Mouse (Mus musculus) midbrain, embryonic 14.5 days (tissue): ENCODE results near the gene Sectm1a. TPM values are rescaled to one million over a fixed set of nuclear protein-coding genes. Genes with fewer than 3 reads are reported as not detected.

ENCODE experiments used
- ATAC-seq: fragments of 200-750 bp; cut with Nextera tagmentation; 2 replicates; pipeline ENCODE4 v1.8.0; 2017; ENCODE audit warnings: moderate number of reproducible peaks, moderate library complexity; ENCODE audit not compliant: low FRiP score, low TSS enrichment
- DNase-seq: peaks from one replicate; pipeline ENCODE4 v3.0.0-alpha.2; 2015
- H3K27ac ChIP-seq: fragments of 300-500 bp; sonication (generic); replicated peaks from 2 replicates; pipeline ENCODE4 v1.5.1; 2014; ENCODE audit warnings: mild to moderate bottlenecking, low read depth, low read length, moderate library complexity
- H3K27me3 ChIP-seq: fragments of 300-500 bp; sonication (generic); 2 replicates; pipeline ENCODE4 v1.6.1; 2014; ENCODE audit warnings: low read length, control low read depth, mixed read lengths; ENCODE audit not compliant: control insufficient read depth, insufficient read depth
- H3K36me3 ChIP-seq: fragments of 300-500 bp; sonication (generic); 2 replicates; pipeline ENCODE4 v1.6.1; 2014; ENCODE audit warnings: low read length, control low read depth; ENCODE audit not compliant: control insufficient read depth, insufficient read depth
- H3K4me1 ChIP-seq: fragments of 300-500 bp; sonication (generic); 2 replicates; pipeline ENCODE4 v1.6.1; 2014; ENCODE audit warnings: mild to moderate bottlenecking, antibody characterized with exemption, low read length, control low read depth; ENCODE audit not compliant: control insufficient read depth, insufficient read depth
- H3K4me2 ChIP-seq: fragments of 300-500 bp; sonication (generic); 2 replicates; pipeline ENCODE4 v1.6.1; 2014; ENCODE audit warnings: mild to moderate bottlenecking, low read length, moderate library complexity
- H3K4me3 ChIP-seq: fragments of 300-500 bp; sonication (generic); replicated peaks from 2 replicates; pipeline ENCODE4 v1.5.1; 2014; ENCODE audit warnings: low read depth, low read length
- H3K9ac ChIP-seq: fragments of 300-500 bp; sonication (generic); replicated peaks from 2 replicates; pipeline ENCODE4 v1.6.1; 2014; ENCODE audit warnings: mild to moderate bottlenecking, low read length, moderate library complexity
- H3K9me3 ChIP-seq: fragments of 300-500 bp; sonication (generic); 2 replicates; pipeline ENCODE4 v1.6.1; 2016; ENCODE audit warnings: low read length, control low read depth, mixed read lengths; ENCODE audit not compliant: control insufficient read depth
- WGBS: fragments of 180-500 bp; shearing (Covaris S2); extraction: QIAGEN DNeasy Blood & Tissue Kit; methylation state at CpG from one replicate; pipeline ENCODE4 v1.1.7; 2014; 5-methylcytosine and 5-hydroxymethylcytosine counted together
- polyA plus RNA-seq: library from polyadenylated mRNA; unstranded; fragments of >200 nt; fragmentation: Nextera tagmentation; extraction: Ambion mirVana; gene quantifications from 2 replicates; pipeline ENCODE4 v1.2.1, GENCODE M21; 2014

Sectm1a gene
- polyA plus RNA-seq, 1 experiment from 2014 or later = not detected

- Histone ChIP-seq H3K9ac (no peak overlapping the region), H3K36me3 (no peaks in the 10 kb centered on the region), H3K27ac (no peak overlapping the region), H3K4me3 (no peak overlapping the region), H3K4me1 (no peaks in the 10 kb centered on the region), H3K4me2 (no peak overlapping the region), H3K27me3 (no peaks in the 10 kb centered on the region), H3K9me3 (no peaks in the 10 kb centered on the region)
- no peak for ATAC-seq
- WGBS = 75% methylated on average over 6 of the region's 6 CpGs
- DNase-seq = no peak
Observed at GRCm38 (mm10) chr11:121024163-121024562, 56.9 kb downstream of the Sectm1a start.

DNA sequence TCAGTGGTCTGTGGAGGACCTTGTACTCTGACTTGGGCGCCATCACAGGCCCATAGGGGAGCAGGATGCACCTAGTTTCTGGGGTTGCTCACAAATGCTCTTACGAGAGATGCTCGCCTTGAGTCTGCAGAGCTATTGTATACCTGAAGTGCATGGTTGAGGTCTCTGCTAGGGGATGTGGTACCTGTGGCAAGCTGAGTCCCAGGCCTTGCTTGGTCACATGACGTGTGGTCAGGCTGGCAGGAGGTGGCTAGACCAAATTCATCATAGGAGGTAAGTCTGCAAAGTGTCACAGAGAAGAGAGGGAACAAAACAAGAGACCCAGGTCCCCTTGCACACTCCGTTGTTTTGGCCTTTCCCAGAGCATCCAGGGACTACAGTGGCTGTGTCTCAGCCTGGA lies 61.5 kb downstream of the Sectm1a start:
- Histone ChIP-seq H3K27ac (no peak overlapping the region), H3K9me3 (no peaks in the 10 kb centered on the region), H3K4me3 (no peak overlapping the region), H3K9ac (no peak overlapping the region), H3K27me3 (no peaks in the 10 kb centered on the region), H3K4me1 (no peaks in the 10 kb centered on the region), H3K4me2 (no peak overlapping the region), H3K36me3 (no peaks in the 10 kb centered on the region)
- 79% methylated on average over 5 of the region's 5 CpGs for WGBS
- ATAC-seq (no peak), DNase-seq (no peak)

GRCm38 (mm10) chr11:121017703-121018102 lies 63.3 kb downstream of the Sectm1a start:
- Histone ChIP-seq H3K4me3 (no peak overlapping the region), H3K4me1 (no peaks in the 10 kb centered on the region), H3K9me3 (no peaks in the 10 kb centered on the region), H3K36me3 (no peaks in the 10 kb centered on the region), H3K27me3 (no peaks in the 10 kb centered on the region), H3K9ac (no peak overlapping the region), H3K4me2 (no peak overlapping the region), H3K27ac (no peak overlapping the region)
- no peak; the same call in 1 of the 2 replicates for ATAC-seq
- peak; percentile 81 for DNase-seq
- 44% methylated on average over 3 of the region's 3 CpGs for WGBS

Other genes with a start within 250 kb of the Sectm1a start
- gene Ccdc57, start 148.3 kb downstream of the Sectm1a start, polyA plus RNA-seq = 5.5 and 7.0 TPM in 2 replicates
- 3.4 and 4.8 TPM in 2 replicates for gene Slc16a3, start 132.7 kb downstream of the Sectm1a start, polyA plus RNA-seq
- gene Csnk1d, start 89.9 kb downstream of the Sectm1a start, polyA plus RNA-seq = 81.5 and 85.8 TPM in 2 replicates
- not detected in 2 replicates for gene Cd7, start 41.8 kb downstream of the Sectm1a start, polyA plus RNA-seq
- gene Sectm1b, start 17.7 kb downstream of the Sectm1a start, polyA plus RNA-seq = not detected in 2 replicates
- gene Tex19.2, start 37.5 kb upstream of the Sectm1a start, polyA plus RNA-seq = not detected in 2 replicates
- gene Tex19.1, start 64.9 kb upstream of the Sectm1a start, polyA plus RNA-seq = not detected in 2 replicates
- gene Uts2r, start 79.1 kb upstream of the Sectm1a start, polyA plus RNA-seq = 0.45 and 0.88 TPM in 2 replicates
- gene Hexdc, start 123.2 kb upstream of the Sectm1a start, polyA plus RNA-seq = 24.5 and 31.5 TPM in 2 replicates
- gene Ogfod3, start 123.5 kb upstream of the Sectm1a start, polyA plus RNA-seq = 24.7 and 27.1 TPM in 2 replicates
- gene Cybc1, start 148.1 kb upstream of the Sectm1a start, polyA plus RNA-seq = 37.3 and 46.1 TPM in 2 replicates
- 65.7 and 103 TPM in 2 replicates for gene Narf, start 156.0 kb upstream of the Sectm1a start, polyA plus RNA-seq
- gene Foxk2, start 178.8 kb upstream of the Sectm1a start, polyA plus RNA-seq = 16.6 and 20.3 TPM in 2 replicates